ENCODE assay signal across 23 mouse cellular contexts in the genomic region with DNA sequence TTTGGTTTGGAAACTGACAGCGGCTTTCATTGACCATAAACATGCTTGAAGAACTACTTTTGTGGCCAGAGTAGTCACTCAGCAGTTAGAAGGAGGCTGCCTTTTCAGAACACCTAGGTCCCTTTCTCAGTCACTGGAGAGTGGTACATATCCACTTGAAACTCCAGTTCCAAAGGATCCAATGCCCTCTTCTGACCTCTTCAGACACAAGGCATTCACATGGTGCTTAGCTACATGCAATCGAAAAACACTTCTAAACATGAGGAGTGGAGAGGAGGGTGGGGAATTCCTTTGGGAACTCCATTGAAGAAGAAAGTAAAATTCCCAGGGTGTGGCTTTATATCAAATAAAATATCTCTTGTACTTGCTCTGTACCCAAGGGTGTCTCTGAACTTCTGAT. TPM values are rescaled to one million over a fixed set of nuclear protein-coding genes. Genes with fewer than 3 reads are reported as not detected.
A peak's percentile ranks its signal among the peaks of the same experiment; 100 is the strongest.
DNase-seq lines count a peak whose midpoint lies in the region; ATAC-seq and TF ChIP-seq lines count a peak whose summit lies in the region.
"Had no signal": no experiment of that assay in that cellular context is flagged by ENCODE, and none has a peak within 500 bp of the region (broad histone marks: within the 10 kb centered on the region; RNA-seq: fewer than 3 reads in every experiment).

No protein-coding gene starts in this region.

- H3K9ac ChIP-seq in lung, postnatal 0 days (replicated peaks; ENCODE audit: low read depth), result no peak overlapping the region
- H3K9ac ChIP-seq: embryonic facial prominence, embryonic 12.5 days; forebrain, embryonic 13.5 days; forebrain, embryonic 15.5 days had no signal

- peak; percentile 52 for ATAC-seq in lung, postnatal 0 days
- ATAC-seq: activated CD4-positive, CD25-positive, alpha-beta regulatory T cell, adult 4 months; CD4-positive, CD25-positive, alpha-beta regulatory T cell, adult 4 months; forebrain, embryonic 13.5 days; forebrain, embryonic 15.5 days; Patski had no signal

- TF ChIP-seq EP300 in lung, postnatal 0 days (IDR thresholded peaks at IDR 0.05), result peak; percentile 22; the same call in 1 of the 2 replicates

- WGBS in lung, postnatal 0 days, result 60% methylated on average over 2 of the region's 2 CpGs

- peaks cover 3% of the 10 kb centered on the region; the same call in 1 of the 2 replicates for H3K4me1 ChIP-seq in lung, postnatal 0 days (ENCODE audit: insufficient read depth, low read depth, low read length)
- H3K4me1 ChIP-seq: embryonic facial prominence, embryonic 12.5 days; forebrain, embryonic 13.5 days had no signal

- no peak for TF ChIP-seq CTCF in lung, postnatal 0 days (IDR thresholded peaks at IDR 0.05)

- H3K27ac ChIP-seq in lung, postnatal 0 days (ENCODE audit: low read length), result no peak overlapping the region
- H3K27ac ChIP-seq: embryonic facial prominence, embryonic 10.5 days; embryonic facial prominence, embryonic 12.5 days; forebrain, embryonic 13.5 days; forebrain, embryonic 15.5 days had no signal

- H3K27me3 ChIP-seq in lung, postnatal 0 days (replicated peaks; ENCODE audit: insufficient read depth, low read length), result no peaks in the 10 kb centered on the region
- H3K27me3 ChIP-seq: embryonic facial prominence, embryonic 12.5 days; forebrain, embryonic 15.5 days had no signal

- DNase-seq in heart, adult 11 months, result peak; percentile 55
- DNase-seq in heart, adult 18-20 months, result no peak
- DNase-seq in lung, postnatal 0 days (ENCODE audit: low spot score), result no peak
- no peak for DNase-seq in lung, postnatal 14 days
- DNase-seq in lung, postnatal 36 days, result peak; percentile 18
- no peak for DNase-seq in lung, postnatal 10 days
- DNase-seq: adrenal gland, adult 8-10 months; adrenal gland, postnatal 14 days; adrenal gland, postnatal 36 days; B cell, adult 2 months; cerebellum, adult 11-12 months; cerebellum, adult 2 months; cerebellum, adult 9-10 months; cerebellum, postnatal 10 days; cerebellum, postnatal 25 days had no signal

- no peak overlapping the region for H3K4me3 ChIP-seq in lung, postnatal 0 days (ENCODE audit: low read depth, low read length)
- H3K4me3 ChIP-seq: embryonic facial prominence, embryonic 10.5 days; embryonic facial prominence, embryonic 12.5 days; forebrain, embryonic 13.5 days; forebrain, embryonic 15.5 days had no signal

- no peaks in the 10 kb centered on the region for H3K36me3 ChIP-seq in lung, postnatal 0 days (ENCODE audit: insufficient read depth, low read length)
- H3K36me3 ChIP-seq: embryonic facial prominence, embryonic 10.5 days; embryonic facial prominence, embryonic 12.5 days; forebrain, embryonic 15.5 days; G1E had no signal

- no peaks in the 10 kb centered on the region for H3K9me3 ChIP-seq in lung, postnatal 0 days (ENCODE audit: low read length)
- H3K9me3 ChIP-seq: embryonic facial prominence, embryonic 10.5 days; embryonic facial prominence, embryonic 12.5 days; forebrain, embryonic 13.5 days; forebrain, embryonic 15.5 days; G1E had no signal

- H3K4me2 ChIP-seq in lung, postnatal 0 days (replicated peaks; ENCODE audit: low read depth, low read length), result no peak overlapping the region
- H3K4me2 ChIP-seq: embryonic facial prominence, embryonic 12.5 days; forebrain, embryonic 13.5 days; forebrain, embryonic 15.5 days had no signal

RNA-seq across cellular contexts. Expression of gene Stambp, which starts 22.5 kb away (rescaled TPM):
- total RNA-seq in heart, adult 18-20 months (2021), result 10 to 100 TPM; 10.2 to 13.8 TPM
- polyA plus RNA-seq in lung, postnatal 0 days (2015; fragmentation: Nextera tagmentation; extraction: Ambion mirVana), result 30.7 TPM in 2 replicates

RNA-seq across cellular contexts. Expression of gene Actg2, which starts 59.0 kb away (rescaled TPM):
- total RNA-seq in heart, adult 18-20 months (2021), result 1 to 10 TPM in 1 of 2 experiments, under 1 TPM in 1; 0.84 to 1.9 TPM
- polyA plus RNA-seq in lung, postnatal 0 days (2015; fragmentation: Nextera tagmentation; extraction: Ambion mirVana), result 107 and 121 TPM in 2 replicates
- polyA plus RNA-seq: G1E had no signal

Comparison
In these comparisons a context has a peak if more than half of its experiments do, and no peak if none do; other contexts are left out.
1. DNase-seq: peak in heart, adult 11 months (single experiment) and lung, postnatal 36 days (single experiment); none in heart, adult 18-20 months (0 of 2), lung, postnatal 0 days (single experiment), lung, postnatal 14 days (single experiment) and lung, postnatal 10 days (single experiment).